Mouse (Mus musculus) cerebellum, adult 2 months (tissue): ENCODE data around the gene Slc13a3.

ENCODE experiments used
- CTCF ChIP-seq: fragments of 200-500 bp; IDR thresholded peaks from 2 replicates; pipeline ENCODE4 v1.5.1; 2011; ENCODE audit warnings: low read depth, mild to moderate bottlenecking, control low read depth, low read length, moderate library complexity, borderline replicate concordance; ENCODE audit not compliant: insufficient read depth
- POLR2A ChIP-seq: fragments of 200-500 bp; IDR thresholded peaks from 2 replicates; pipeline ENCODE4 v1.6.1; 2011; ENCODE audit warnings: low read length, control low read depth, borderline replicate concordance; ENCODE audit not compliant: insufficient read depth

DNA sequence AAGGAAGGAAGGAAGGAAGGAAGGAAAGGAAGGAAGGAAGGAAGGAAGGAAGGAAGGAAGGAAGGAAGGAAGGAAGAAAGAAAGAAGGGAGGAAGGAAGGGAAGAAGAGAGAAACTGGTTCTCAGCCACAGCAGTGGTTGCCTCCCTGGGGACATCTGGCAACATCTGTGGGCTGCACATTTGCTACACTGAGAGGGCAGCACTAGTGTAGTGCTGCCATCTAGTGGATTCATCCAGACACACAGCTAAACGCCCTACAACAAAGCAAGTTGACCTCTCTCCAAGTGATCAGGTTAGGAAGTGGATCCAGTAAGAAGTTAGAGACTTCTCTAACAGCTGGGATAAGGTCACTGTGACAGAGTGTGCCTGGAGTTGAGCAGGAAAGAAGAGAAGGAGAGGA lies 112.2 kb downstream of the Slc13a3 start:
- peak; percentile 72 for TF ChIP-seq CTCF
- TF ChIP-seq POLR2A = no peak
